ENCODE assay signal across 33 mouse cellular contexts in the genomic region with DNA sequence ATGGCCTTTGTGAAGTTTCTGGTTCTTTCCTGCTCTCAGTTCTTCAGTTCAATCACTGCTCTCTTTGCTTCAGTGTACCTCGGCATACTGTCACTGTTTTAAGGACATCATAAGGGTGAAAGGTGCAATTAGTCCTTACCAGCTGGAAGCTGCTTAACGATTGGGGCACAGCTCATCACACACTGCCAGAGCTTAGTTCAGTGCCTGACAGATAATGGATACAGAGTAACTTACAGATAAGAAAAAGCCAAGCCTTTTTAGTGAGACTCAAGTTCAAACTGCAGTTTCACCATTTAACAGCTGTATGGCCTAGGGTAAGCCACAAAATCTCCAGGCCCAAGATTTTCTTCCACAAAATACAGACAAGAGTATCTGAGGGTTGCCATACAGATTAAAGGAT. TPM values are rescaled to one million over a fixed set of nuclear protein-coding genes. Genes with fewer than 3 reads are reported as not detected.
"Had no signal": no experiment of that assay in that cellular context is flagged by ENCODE, and none has a peak within 500 bp of the region (broad histone marks: within the 10 kb centered on the region; RNA-seq: fewer than 3 reads in every experiment).

No protein-coding gene starts in this region.

- H3K9me3 ChIP-seq: heart, embryonic 10.5 days; heart, embryonic 12.5 days; hindbrain, embryonic 12.5 days; intestine, embryonic 15.5 days; limb, embryonic 10.5 days had no signal

- H3K27ac ChIP-seq: gastrocnemius, adult 2 months; heart, embryonic 10.5 days; hindbrain, embryonic 10.5 days; hindbrain, embryonic 12.5 days; hindbrain, embryonic 14.5 days; intestine, embryonic 15.5 days; layer of hippocampus, adult 2 months; left cerebral cortex, adult 2 months; limb, embryonic 10.5 days; limb, embryonic 12.5 days had no signal

- ATAC-seq: hindbrain, embryonic 16.5 days; inflammation-experienced regulatory T-cells, adult 6 months; intestine, embryonic 15.5 days; intestine, postnatal 0 days had no signal

- DNase-seq: gastrocnemius, adult 2 months; gastrocnemius, postnatal 10 days; gastrocnemius, postnatal 25 days; heart, adult 18-20 months; heart, postnatal 10 days; heart, postnatal 4 days; kidney, adult 18-20 months; kidney, adult 8-10 months; kidney, postnatal 10 days; kidney, postnatal 25 days; kidney, postnatal 4 days had no signal

- H3K4me2 ChIP-seq: heart, embryonic 12.5 days; hindbrain, embryonic 12.5 days; hindbrain, embryonic 14.5 days; intestine, embryonic 15.5 days; limb, embryonic 12.5 days had no signal

- H3K4me3 ChIP-seq: gastrocnemius, adult 2 months; heart, embryonic 10.5 days; heart, embryonic 12.5 days; hindbrain, embryonic 10.5 days; hindbrain, embryonic 12.5 days; intestine, embryonic 15.5 days; layer of hippocampus, adult 2 months; left cerebral cortex, adult 2 months; limb, embryonic 10.5 days; limb, embryonic 12.5 days had no signal

- H3K9ac ChIP-seq: heart, embryonic 12.5 days; hindbrain, embryonic 12.5 days; hindbrain, embryonic 14.5 days; intestine, embryonic 15.5 days; limb, embryonic 12.5 days had no signal

- H3K27me3 ChIP-seq: heart, embryonic 12.5 days; hindbrain, embryonic 12.5 days; intestine, embryonic 15.5 days; limb, embryonic 12.5 days had no signal

- H3K4me1 ChIP-seq: heart, embryonic 10.5 days; heart, embryonic 12.5 days; hindbrain, embryonic 10.5 days; hindbrain, embryonic 12.5 days; intestine, embryonic 15.5 days; limb, embryonic 10.5 days; limb, embryonic 12.5 days had no signal

RNA-seq across cellular contexts. Expression of gene Tmem74b, which starts 22.3 kb away (rescaled TPM):
- total RNA-seq: granulocyte monocyte progenitor cell, adult 5-6 weeks had no signal
- polyA plus RNA-seq: inflammation-experienced regulatory T-cells, adult 6 months had no signal

RNA-seq across cellular contexts. Expression of gene Rad21l, which starts 55.8 kb away (rescaled TPM):
- total RNA-seq: gastrocnemius, adult 2 months; gastrocnemius, postnatal 10 days; gastrocnemius, postnatal 25 days; gastrocnemius, postnatal 4 days; granulocyte monocyte progenitor cell, adult 5-6 weeks; heart, adult 18-20 months; heart, adult 8-10 months; heart, postnatal 10 days; heart, postnatal 25 days; heart, postnatal 4 days had no signal
- polyA plus RNA-seq: heart, embryonic 10.5 days; heart, embryonic 12.5 days; heart, embryonic 14.5 days; heart, embryonic 16.5 days; hindbrain, embryonic 10.5 days; hindbrain, embryonic 12.5 days; inflammation-experienced regulatory T-cells, adult 6 months; intestine, embryonic 15.5 days; intestine, postnatal 0 days; kidney, embryonic 14.5 days; kidney, embryonic 16.5 days; limb, embryonic 10.5 days; limb, embryonic 12.5 days; limb, embryonic 14.5 days had no signal
